In the genomic region with DNA sequence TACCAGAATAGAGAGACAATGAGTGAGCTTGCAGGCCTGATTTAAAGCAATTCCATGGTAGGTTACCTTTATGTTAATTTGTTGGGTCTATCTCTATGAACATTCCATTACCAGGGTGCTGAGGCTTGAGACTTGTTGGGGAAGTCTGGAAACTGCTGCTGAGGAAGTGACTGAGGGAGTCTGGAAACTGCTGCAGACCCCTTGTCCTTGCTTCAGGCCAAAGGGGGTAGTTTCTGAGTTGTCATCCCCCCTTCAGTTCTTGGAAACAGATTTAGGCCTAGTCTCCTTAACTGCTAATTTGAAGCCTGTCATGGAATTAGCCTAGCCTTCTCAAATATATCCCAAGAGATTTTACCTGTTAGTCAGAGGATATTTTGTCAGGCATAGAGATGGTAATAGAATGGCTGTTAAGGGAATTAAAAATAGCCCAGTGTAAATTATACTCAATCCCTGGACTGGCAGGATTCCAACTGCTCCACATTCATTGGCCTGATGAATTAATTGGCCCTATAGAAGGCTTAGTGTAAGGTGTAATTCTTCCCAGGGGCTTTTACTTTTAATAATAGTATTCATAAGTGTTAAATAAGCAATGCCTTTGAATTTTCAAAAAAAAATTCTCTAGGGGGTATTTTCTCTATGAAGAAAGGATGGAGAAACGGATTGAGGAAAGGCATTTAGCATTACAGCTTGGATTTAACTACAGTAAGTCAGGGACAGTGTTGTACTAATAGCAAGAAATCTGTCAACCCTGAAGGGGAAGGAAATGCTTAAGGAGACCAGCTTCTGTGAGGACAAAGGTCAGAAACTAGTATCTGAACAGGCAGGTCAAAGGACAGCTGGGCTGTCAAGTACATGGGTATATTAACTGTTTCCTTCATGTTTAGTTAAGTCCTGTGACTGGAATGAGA, we compare ENCODE assay signal across 19 mouse cellular contexts. TPM values are rescaled to one million over a fixed set of nuclear protein-coding genes. Genes with fewer than 3 reads are reported as not detected.
DNase-seq lines count a peak whose midpoint lies in the region; ATAC-seq and TF ChIP-seq lines count a peak whose summit lies in the region.
"Had no signal": no experiment of that assay in that cellular context is flagged by ENCODE, and none has a peak within 500 bp of the region (broad histone marks: within the 10 kb centered on the region; RNA-seq: fewer than 3 reads in every experiment).

No protein-coding gene starts in this region.

- intact Hi-C loops in left cerebral cortex, postnatal 4 days (cut with DNase I) = no loop called here

- no peaks in the 10 kb centered on the region for H3K9me3 ChIP-seq in forebrain, embryonic 12.5 days
- H3K9me3 ChIP-seq in forebrain, embryonic 10.5 days = no peaks in the 10 kb centered on the region
- H3K9me3 ChIP-seq in forebrain, embryonic 13.5 days (replicated peaks) = no peaks in the 10 kb centered on the region
- H3K9me3 ChIP-seq in hindbrain, postnatal 0 days (ENCODE audit: low read length) = no peaks in the 10 kb centered on the region
- H3K9me3 ChIP-seq in midbrain, embryonic 14.5 days (ENCODE audit: control insufficient read depth, low read length) = no peaks in the 10 kb centered on the region
- H3K9me3 ChIP-seq: heart, embryonic 12.5 days; limb, embryonic 13.5 days had no signal

- no peak overlapping the region for H3K4me3 ChIP-seq in forebrain, embryonic 12.5 days (replicated peaks)
- H3K4me3 ChIP-seq in forebrain, embryonic 10.5 days = no peak overlapping the region
- no peak overlapping the region for H3K4me3 ChIP-seq in forebrain, embryonic 13.5 days
- H3K4me3 ChIP-seq in hindbrain, postnatal 0 days (ENCODE audit: low read length) = no peak overlapping the region
- no peak overlapping the region for H3K4me3 ChIP-seq in midbrain, embryonic 14.5 days (replicated peaks; ENCODE audit: low read depth, low read length)
- H3K4me3 ChIP-seq: heart, embryonic 12.5 days; limb, embryonic 13.5 days had no signal

- no peak for TF ChIP-seq CTCF in hindbrain, postnatal 0 days (IDR thresholded peaks at IDR 0.05; ENCODE audit: low read depth)

- no peaks in the 10 kb centered on the region for H3K4me1 ChIP-seq in forebrain, embryonic 12.5 days
- H3K4me1 ChIP-seq in forebrain, embryonic 10.5 days = no peaks in the 10 kb centered on the region; the same call in 1 of the 2 replicates
- H3K4me1 ChIP-seq in forebrain, embryonic 13.5 days = peaks cover 8% of the 10 kb centered on the region; the same call in 1 of the 2 replicates
- no peaks in the 10 kb centered on the region for H3K4me1 ChIP-seq in hindbrain, postnatal 0 days (ENCODE audit: insufficient read depth, low read length)
- no peaks in the 10 kb centered on the region for H3K4me1 ChIP-seq in midbrain, embryonic 14.5 days (ENCODE audit: control insufficient read depth, insufficient read depth, low read length)
- H3K4me1 ChIP-seq: heart, embryonic 12.5 days; limb, embryonic 13.5 days had no signal

- no peak overlapping the region for H3K27ac ChIP-seq in forebrain, embryonic 12.5 days
- H3K27ac ChIP-seq in forebrain, embryonic 10.5 days = no peak overlapping the region
- no peak overlapping the region for H3K27ac ChIP-seq in forebrain, embryonic 13.5 days
- no peak overlapping the region for H3K27ac ChIP-seq in hindbrain, postnatal 0 days
- H3K27ac ChIP-seq in midbrain, embryonic 14.5 days (replicated peaks; ENCODE audit: low read depth, low read length) = no peak overlapping the region
- H3K27ac ChIP-seq: limb, embryonic 13.5 days had no signal

- H3K27me3 ChIP-seq in forebrain, embryonic 12.5 days = no peaks in the 10 kb centered on the region
- H3K27me3 ChIP-seq in forebrain, embryonic 10.5 days (ENCODE audit: poor library complexity, severe bottlenecking) = no peaks in the 10 kb centered on the region
- H3K27me3 ChIP-seq in forebrain, embryonic 13.5 days = no peaks in the 10 kb centered on the region
- H3K27me3 ChIP-seq in hindbrain, postnatal 0 days (ENCODE audit: insufficient read depth, low read length) = no peaks in the 10 kb centered on the region
- H3K27me3 ChIP-seq in midbrain, embryonic 14.5 days (ENCODE audit: control insufficient read depth, insufficient read depth, low read length) = no peaks in the 10 kb centered on the region
- H3K27me3 ChIP-seq: heart, embryonic 12.5 days; limb, embryonic 13.5 days had no signal

- H3K9ac ChIP-seq in forebrain, embryonic 12.5 days = no peak overlapping the region
- H3K9ac ChIP-seq in forebrain, embryonic 13.5 days = no peak overlapping the region
- H3K9ac ChIP-seq in hindbrain, postnatal 0 days (replicated peaks; ENCODE audit: low read length) = no peak overlapping the region
- H3K9ac ChIP-seq in midbrain, embryonic 14.5 days (replicated peaks; ENCODE audit: low read length) = no peak overlapping the region
- H3K9ac ChIP-seq: heart, embryonic 12.5 days; limb, embryonic 13.5 days had no signal

- no peak for DNase-seq in forebrain, embryonic 10.5 days (ENCODE audit: extremely low spot score, low spot score)
- peak; percentile 42 for DNase-seq in hindbrain, postnatal 0 days (ENCODE audit: low spot score)
- DNase-seq in midbrain, embryonic 14.5 days = peak; percentile 62
- DNase-seq in left cerebral cortex, postnatal 4 days = no peak
- DNase-seq in lung, postnatal 4 days = no peak
- DNase-seq: cerebellum, adult 11 months; gastrocnemius, postnatal 25 days; lung, adult 18-20 months; right cerebral cortex, postnatal 25 days had no signal

- H3K4me2 ChIP-seq in forebrain, embryonic 12.5 days = no peak overlapping the region
- H3K4me2 ChIP-seq in forebrain, embryonic 13.5 days = no peak overlapping the region
- no peak overlapping the region for H3K4me2 ChIP-seq in hindbrain, postnatal 0 days (ENCODE audit: low read depth, low read length)
- no peak overlapping the region for H3K4me2 ChIP-seq in midbrain, embryonic 14.5 days (ENCODE audit: low read length)
- H3K4me2 ChIP-seq: heart, embryonic 12.5 days; limb, embryonic 13.5 days had no signal

- 20% methylated on average over 1 of the region's 1 CpGs for WGBS in forebrain, embryonic 12.5 days
- WGBS in forebrain, embryonic 10.5 days = 58% methylated on average over 1 of the region's 1 CpGs
- 18% methylated on average over 1 of the region's 1 CpGs for WGBS in forebrain, embryonic 13.5 days
- WGBS in hindbrain, postnatal 0 days = 28% methylated on average over 1 of the region's 1 CpGs
- WGBS in midbrain, embryonic 14.5 days = 29% methylated on average over 1 of the region's 1 CpGs

- no peaks in the 10 kb centered on the region for H3K36me3 ChIP-seq in forebrain, embryonic 12.5 days (replicated peaks)
- H3K36me3 ChIP-seq in forebrain, embryonic 10.5 days (replicated peaks) = no peaks in the 10 kb centered on the region
- no peaks in the 10 kb centered on the region for H3K36me3 ChIP-seq in forebrain, embryonic 13.5 days (ENCODE audit: poor library complexity, severe bottlenecking)
- H3K36me3 ChIP-seq in hindbrain, postnatal 0 days (ENCODE audit: insufficient read depth, low read length) = no peaks in the 10 kb centered on the region
- no peaks in the 10 kb centered on the region for H3K36me3 ChIP-seq in midbrain, embryonic 14.5 days (ENCODE audit: control insufficient read depth, insufficient read depth, low read length)
- H3K36me3 ChIP-seq: heart, embryonic 12.5 days; limb, embryonic 13.5 days had no signal

- peak; percentile 86; the same call in 1 of the 2 replicates for ATAC-seq in forebrain, embryonic 12.5 days (ENCODE audit: low FRiP score)
- ATAC-seq in forebrain, embryonic 13.5 days = peak; percentile 68; the same call in 1 of the 2 replicates
- no peak for ATAC-seq in hindbrain, postnatal 0 days
- peak; percentile 46; the same call in 1 of the 2 replicates for ATAC-seq in midbrain, embryonic 14.5 days (ENCODE audit: low FRiP score, low TSS enrichment)

RNA-seq across cellular contexts. Expression of gene Lce1a1, which starts 10.1 kb away (rescaled TPM):
- polyA plus RNA-seq in forebrain, embryonic 12.5 days (2016; fragmentation: Nextera tagmentation; extraction: Ambion mirVana) = not detected in 2 replicates
- polyA plus RNA-seq in forebrain, embryonic 10.5 days (2016; fragmentation: Nextera tagmentation; extraction: Ambion mirVana) = not detected in 2 replicates
- polyA plus RNA-seq in forebrain, embryonic 13.5 days (2015; fragmentation: Nextera tagmentation; extraction: Ambion mirVana) = not detected in 2 replicates
- total RNA-seq in hindbrain, postnatal 0 days (2014; rRNA removed) = not detected in 2 replicates
- not detected in 2 replicates for polyA plus RNA-seq in hindbrain, postnatal 0 days (2015; fragmentation: Nextera tagmentation; extraction: Ambion mirVana)
- not detected in 2 replicates for polyA plus RNA-seq in midbrain, embryonic 14.5 days (2014; fragmentation: Nextera tagmentation; extraction: Ambion mirVana)
- not detected for total RNA-seq in left cerebral cortex, postnatal 4 days (2021)
- total RNA-seq: adrenal gland, postnatal 4 days; gastrocnemius, postnatal 25 days; layer of hippocampus, postnatal 14 days; megakaryocyte progenitor cell, adult 5-6 weeks; MEL had no signal
- polyA plus RNA-seq: embryonic facial prominence, embryonic 11.5 days; heart, embryonic 12.5 days; limb, embryonic 13.5 days had no signal

RNA-seq across cellular contexts. Expression of gene Lce6a, which starts 16.5 kb away (rescaled TPM):
- polyA plus RNA-seq in forebrain, embryonic 12.5 days (2016; fragmentation: Nextera tagmentation; extraction: Ambion mirVana) = not detected in 2 replicates
- not detected in 2 replicates for polyA plus RNA-seq in forebrain, embryonic 10.5 days (2016; fragmentation: Nextera tagmentation; extraction: Ambion mirVana)
- polyA plus RNA-seq in forebrain, embryonic 13.5 days (2015; fragmentation: Nextera tagmentation; extraction: Ambion mirVana) = not detected in 2 replicates
- not detected in 2 replicates for total RNA-seq in hindbrain, postnatal 0 days (2014; rRNA removed)
- polyA plus RNA-seq in hindbrain, postnatal 0 days (2015; fragmentation: Nextera tagmentation; extraction: Ambion mirVana) = not detected in 2 replicates
- not detected in 2 replicates for polyA plus RNA-seq in midbrain, embryonic 14.5 days (2014; fragmentation: Nextera tagmentation; extraction: Ambion mirVana)
- not detected for total RNA-seq in left cerebral cortex, postnatal 4 days (2021)
- total RNA-seq: adrenal gland, postnatal 4 days; gastrocnemius, postnatal 25 days; layer of hippocampus, postnatal 14 days; megakaryocyte progenitor cell, adult 5-6 weeks; MEL had no signal
- polyA plus RNA-seq: embryonic facial prominence, embryonic 11.5 days; heart, embryonic 12.5 days; limb, embryonic 13.5 days; thymus, postnatal 0 days had no signal

RNA-seq across cellular contexts. Expression of gene Lce1b, which starts 18.7 kb away (rescaled TPM):
- not detected in 2 replicates for polyA plus RNA-seq in forebrain, embryonic 12.5 days (2016; fragmentation: Nextera tagmentation; extraction: Ambion mirVana)
- not detected in 2 replicates for polyA plus RNA-seq in forebrain, embryonic 10.5 days (2016; fragmentation: Nextera tagmentation; extraction: Ambion mirVana)
- not detected in 2 replicates for polyA plus RNA-seq in forebrain, embryonic 13.5 days (2015; fragmentation: Nextera tagmentation; extraction: Ambion mirVana)
- not detected in 2 replicates for total RNA-seq in hindbrain, postnatal 0 days (2014; rRNA removed)
- not detected in 2 replicates for polyA plus RNA-seq in hindbrain, postnatal 0 days (2015; fragmentation: Nextera tagmentation; extraction: Ambion mirVana)
- polyA plus RNA-seq in midbrain, embryonic 14.5 days (2014; fragmentation: Nextera tagmentation; extraction: Ambion mirVana) = not detected in 2 replicates
- total RNA-seq in left cerebral cortex, postnatal 4 days (2021) = not detected
- total RNA-seq: adrenal gland, postnatal 4 days; gastrocnemius, postnatal 25 days; layer of hippocampus, postnatal 14 days; megakaryocyte progenitor cell, adult 5-6 weeks; MEL had no signal
- polyA plus RNA-seq: embryonic facial prominence, embryonic 11.5 days; heart, embryonic 12.5 days; limb, embryonic 13.5 days; thymus, postnatal 0 days had no signal

RNA-seq across cellular contexts. Expression of gene 2210017I01Rik, which starts 30.7 kb away (rescaled TPM):
- not detected in 2 replicates for polyA plus RNA-seq in forebrain, embryonic 12.5 days (2016; fragmentation: Nextera tagmentation; extraction: Ambion mirVana)
- polyA plus RNA-seq in forebrain, embryonic 10.5 days (2016; fragmentation: Nextera tagmentation; extraction: Ambion mirVana) = not detected in 2 replicates
- polyA plus RNA-seq in forebrain, embryonic 13.5 days (2015; fragmentation: Nextera tagmentation; extraction: Ambion mirVana) = not detected in 2 replicates
- total RNA-seq in hindbrain, postnatal 0 days (2014; rRNA removed) = not detected in 2 replicates
- polyA plus RNA-seq in hindbrain, postnatal 0 days (2015; fragmentation: Nextera tagmentation; extraction: Ambion mirVana) = not detected in 2 replicates
- polyA plus RNA-seq in midbrain, embryonic 14.5 days (2014; fragmentation: Nextera tagmentation; extraction: Ambion mirVana) = not detected in 2 replicates
- not detected for total RNA-seq in left cerebral cortex, postnatal 4 days (2021)
- total RNA-seq: adrenal gland, postnatal 4 days; gastrocnemius, postnatal 25 days; layer of hippocampus, postnatal 14 days; megakaryocyte progenitor cell, adult 5-6 weeks; MEL had no signal
- polyA plus RNA-seq: embryonic facial prominence, embryonic 11.5 days; heart, embryonic 12.5 days; limb, embryonic 13.5 days; thymus, postnatal 0 days had no signal

RNA-seq across cellular contexts. Expression of gene Lce1a2, which starts 32.1 kb away (rescaled TPM):
- not detected in 2 replicates for polyA plus RNA-seq in forebrain, embryonic 12.5 days (2016; fragmentation: Nextera tagmentation; extraction: Ambion mirVana)
- polyA plus RNA-seq in forebrain, embryonic 10.5 days (2016; fragmentation: Nextera tagmentation; extraction: Ambion mirVana) = not detected in 2 replicates
- polyA plus RNA-seq in forebrain, embryonic 13.5 days (2015; fragmentation: Nextera tagmentation; extraction: Ambion mirVana) = not detected in 2 replicates
- not detected in 2 replicates for total RNA-seq in hindbrain, postnatal 0 days (2014; rRNA removed)
- polyA plus RNA-seq in hindbrain, postnatal 0 days (2015; fragmentation: Nextera tagmentation; extraction: Ambion mirVana) = not detected in 2 replicates
- polyA plus RNA-seq in midbrain, embryonic 14.5 days (2014; fragmentation: Nextera tagmentation; extraction: Ambion mirVana) = not detected in 2 replicates
- not detected for total RNA-seq in left cerebral cortex, postnatal 4 days (2021)
- total RNA-seq: adrenal gland, postnatal 4 days; gastrocnemius, postnatal 25 days; layer of hippocampus, postnatal 14 days; megakaryocyte progenitor cell, adult 5-6 weeks; MEL had no signal
- polyA plus RNA-seq: embryonic facial prominence, embryonic 11.5 days; heart, embryonic 12.5 days; limb, embryonic 13.5 days had no signal

Comparison
In these comparisons a context has a peak if more than half of its experiments do, and no peak if none do; other contexts are left out.
1. DNase-seq: peak in hindbrain, postnatal 0 days (single experiment) and midbrain, embryonic 14.5 days (single experiment); none in forebrain, embryonic 10.5 days (single experiment), left cerebral cortex, postnatal 4 days (single experiment) and lung, postnatal 4 days (0 of 2).